Mouse (Mus musculus) midbrain, embryonic 15.5 days (tissue): Measurements from ENCODE around the gene Cc2d1a. TPM values are rescaled to one million over a fixed set of nuclear protein-coding genes. Genes with fewer than 3 reads are reported as not detected.

Experiments used
- ATAC-seq: fragments of 200-750 bp; cut with Nextera tagmentation; replicated peaks from 2 replicates; pipeline ENCODE4 v1.8.0; 2017; ENCODE audit warnings: moderate TSS enrichment
- H3K27ac ChIP-seq: fragments of 300-500 bp; sonication (generic); 2 replicates; pipeline ENCODE4 v1.5.1; 2015; ENCODE audit warnings: mild to moderate bottlenecking, inconsistent platforms
- H3K27me3 ChIP-seq: fragments of 300-500 bp; sonication (generic); replicated peaks from 2 replicates; pipeline ENCODE4 v1.6.1; 2015; ENCODE audit warnings: inconsistent platforms
- H3K36me3 ChIP-seq: fragments of 300-500 bp; sonication (generic); replicated peaks from 2 replicates; pipeline ENCODE4 v1.6.1; 2015; ENCODE audit warnings: inconsistent platforms
- H3K4me1 ChIP-seq: fragments of 300-500 bp; sonication (generic); 2 replicates; pipeline ENCODE4 v1.6.1; 2015; ENCODE audit warnings: inconsistent platforms
- H3K4me2 ChIP-seq: fragments of 300-500 bp; sonication (generic); 2 replicates; pipeline ENCODE4 v1.6.1; 2015; ENCODE audit warnings: inconsistent platforms, mild to moderate bottlenecking, moderate library complexity
- H3K4me3 ChIP-seq: fragments of 300-500 bp; sonication (generic); 2 replicates; pipeline ENCODE4 v1.5.1; 2015; ENCODE audit warnings: mild to moderate bottlenecking, inconsistent platforms
- H3K9ac ChIP-seq: fragments of 300-500 bp; sonication (generic); 2 replicates; pipeline ENCODE4 v1.6.1; 2015; ENCODE audit warnings: mild to moderate bottlenecking, inconsistent platforms
- H3K9me3 ChIP-seq: fragments of 300-500 bp; sonication (generic); 2 replicates; pipeline ENCODE4 v1.6.1; 2016; ENCODE audit warnings: inconsistent platforms
- WGBS: fragments of 180-500 bp; shearing (Covaris S2); methylation state at CpG from one replicate; pipeline ENCODE4 v1.1.7; 2015; ENCODE audit warnings: mixed read lengths; 5-methylcytosine and 5-hydroxymethylcytosine counted together
- polyA plus RNA-seq: library from polyadenylated mRNA; unstranded; fragments of >200 nt; fragmentation: Nextera tagmentation; extraction: Ambion mirVana; gene quantifications from 2 replicates; pipeline ENCODE4 v1.2.1, GENCODE M21; 2015

Cc2d1a gene
- polyA plus RNA-seq, 1 experiment from 2014 or later = 53.3 TPM

DNA sequence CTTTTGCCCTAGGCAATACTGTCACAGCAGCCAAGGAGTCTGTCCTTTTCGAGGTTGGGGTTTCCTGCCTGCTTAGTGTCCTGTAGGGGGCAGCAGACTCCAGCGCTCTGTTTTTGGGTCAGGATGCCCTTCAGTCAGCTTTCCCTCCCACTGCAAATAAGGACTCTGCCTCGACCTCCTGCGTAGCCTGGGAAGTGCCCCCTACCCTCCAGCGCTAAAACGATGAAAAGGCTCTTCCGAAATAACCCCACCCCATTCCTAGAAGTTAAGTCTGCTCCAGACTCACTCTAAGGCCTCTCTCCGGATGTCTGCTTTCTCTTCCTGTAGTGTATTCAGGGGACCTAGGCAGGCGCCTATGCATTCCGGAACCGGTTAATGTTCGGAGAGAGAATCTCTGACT lies 38.8 kb upstream of the Cc2d1a start:
- Histone ChIP-seq H3K9ac (no peak overlapping the region; the same call in 1 of the 2 replicates), H3K4me1 (peaks cover 35% of the 10 kb centered on the region), H3K27me3 (0 out of 2 replicates have a peak, but pooled peaks cover 5% of the 10 kb centered on the region), H3K9me3 (no peaks in the 10 kb centered on the region), H3K4me3 (peak overlapping the region; percentile 10), H3K27ac (no peak overlapping the region), H3K4me2 (peak overlapping the region; percentile 47), H3K36me3 (no peaks in the 10 kb centered on the region)
- 0 out of 2 replicates have a peak, but pooled peaks have one; percentile 6 for ATAC-seq
- under 1% methylated on average over 12 of the region's 12 CpGs for WGBS

DNA sequence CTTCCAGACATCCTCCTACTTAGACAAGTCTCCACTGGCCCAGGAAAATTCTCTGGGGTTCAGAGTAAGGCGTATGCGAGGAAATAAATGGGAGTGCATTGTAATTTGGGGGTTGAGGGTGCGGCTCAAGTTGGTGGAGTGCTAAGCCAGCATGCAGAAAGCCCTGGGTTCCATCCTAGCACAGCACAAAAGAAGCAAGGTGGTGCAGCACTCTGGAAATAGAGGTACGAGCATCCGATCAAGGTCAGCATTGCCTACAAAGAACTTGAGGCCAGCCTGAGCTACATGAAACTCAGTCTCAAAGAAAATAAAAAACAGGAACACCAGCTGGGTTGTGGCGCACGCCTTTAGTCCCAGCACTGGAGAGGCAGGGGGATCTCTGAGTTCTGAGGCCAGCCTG lies 37.4 kb upstream of the Cc2d1a start, which contains the start of gene Nanos3:
TSS of gene Nanos3 (minus strand) at position 101 of the 400 bp plus-strand sequence.
- Histone ChIP-seq H3K36me3 (no peaks in the 10 kb centered on the region), H3K4me3 (peak within 1 kb of the TSS; percentile 83), H3K27me3 (0 out of 2 replicates have a peak, but pooled peaks cover 5% of the 10 kb centered on the region), H3K27ac (peak within 1 kb of the TSS; percentile 92), H3K4me1 (peaks cover 50% of the 10 kb centered on the region), H3K4me2 (peak within 1 kb of the TSS; percentile 79), H3K9ac (peak within 1 kb of the TSS; percentile 94), H3K9me3 (no peaks in the 10 kb centered on the region)
- WGBS = 94% methylated on average over 7 of the region's 7 CpGs
- ATAC-seq = no peak

DNA sequence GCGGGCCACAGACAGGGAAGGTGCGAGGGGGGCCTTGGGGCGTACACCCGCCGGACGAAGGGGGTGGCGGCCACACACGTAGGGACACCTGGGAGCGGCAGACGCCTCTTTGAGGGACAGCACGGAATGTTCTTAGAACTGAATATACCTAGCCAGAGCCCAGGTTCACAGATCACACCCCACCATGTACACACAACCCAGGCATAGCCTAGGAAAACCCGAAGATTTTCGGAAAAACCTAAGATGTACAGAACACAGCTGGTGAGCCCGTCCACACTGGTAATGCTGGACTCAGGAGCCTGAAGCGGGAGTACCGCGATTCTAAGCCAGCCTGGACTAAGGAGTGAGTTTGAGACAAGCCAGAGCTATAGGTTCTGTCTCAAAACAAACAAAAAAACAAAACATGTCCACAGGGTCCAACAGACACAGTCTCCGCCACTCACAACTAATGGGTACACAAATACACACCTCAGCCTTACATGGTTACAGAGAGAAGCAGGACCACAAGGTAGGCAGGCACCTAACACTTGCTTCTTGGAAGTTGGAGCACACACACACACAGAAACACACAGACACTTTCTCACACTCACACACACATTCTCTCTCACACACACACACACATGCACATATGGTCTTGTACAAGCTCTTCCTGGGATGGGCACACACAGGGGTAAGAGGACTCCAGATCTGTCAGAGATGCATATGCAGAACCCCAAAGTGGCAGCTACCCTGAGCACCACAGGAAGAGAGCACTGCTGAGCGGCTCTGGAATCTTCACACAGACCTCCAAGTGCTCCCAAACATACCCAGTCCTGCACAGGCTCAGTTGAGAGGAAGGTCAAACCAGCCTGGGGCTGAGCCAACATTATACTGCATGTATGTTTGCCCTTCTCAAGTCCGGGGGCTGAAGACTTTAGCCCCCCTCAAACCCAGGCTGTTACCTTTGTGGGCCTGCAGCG lies 36.6 kb upstream of the Cc2d1a start:
- peak overlapping the region; percentile 92 for H3K27ac ChIP-seq
- peak; percentile 27 for ATAC-seq
- H3K36me3 ChIP-seq = no peaks in the 10 kb centered on the region
- H3K27me3 ChIP-seq = 0 out of 2 replicates have a peak, but pooled peaks cover 5% of the 10 kb centered on the region
- H3K9me3 ChIP-seq = no peaks in the 10 kb centered on the region
- H3K4me3 ChIP-seq = peak overlapping the region; percentile 83
- peaks cover 57% of the 10 kb centered on the region for H3K4me1 ChIP-seq
- WGBS = 15% methylated on average over 21 of the region's 21 CpGs
- peak overlapping the region; percentile 94 for H3K9ac ChIP-seq
- peak overlapping the region; percentile 79 for H3K4me2 ChIP-seq

DNA sequence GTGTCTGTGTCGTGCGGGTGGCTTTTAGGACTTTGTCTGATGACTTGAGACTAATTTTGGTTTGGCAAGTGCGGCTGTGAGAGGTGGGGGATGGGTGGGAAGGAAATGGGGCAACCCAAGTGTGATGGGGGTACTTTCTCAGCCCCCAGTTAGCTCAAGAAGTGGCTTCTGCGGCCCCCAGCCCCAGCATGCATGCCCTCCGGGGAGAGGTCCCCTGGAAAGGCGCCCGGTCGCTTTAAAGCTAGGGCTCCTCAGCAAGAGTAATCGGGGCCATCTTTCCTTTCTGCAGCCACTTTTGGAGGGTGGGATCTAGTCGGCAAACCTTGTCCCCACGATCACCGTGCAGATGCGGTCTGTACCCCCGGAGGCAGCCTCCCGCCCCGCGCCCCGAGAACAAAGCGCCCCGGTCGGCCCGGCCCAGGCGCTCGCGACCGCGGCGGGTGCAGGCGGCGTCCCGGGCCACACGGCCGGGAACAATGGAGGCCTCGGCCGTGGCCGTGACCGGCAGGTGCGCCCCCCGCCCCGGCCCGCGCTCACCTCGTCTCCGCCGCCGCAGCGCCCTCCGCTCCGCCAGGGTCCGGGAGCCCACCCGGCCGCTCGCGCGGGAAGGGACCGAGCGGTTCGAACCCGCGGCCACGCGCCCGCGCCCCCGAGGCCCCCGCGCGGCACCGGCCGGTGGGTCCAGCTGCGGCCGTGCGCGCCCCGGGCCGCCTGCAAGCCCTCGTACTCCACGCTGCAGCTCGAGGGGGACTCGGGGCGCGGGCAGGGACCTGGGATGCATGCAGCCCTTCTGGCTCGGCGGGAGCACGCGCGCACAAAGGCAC lies 35.7 kb upstream of the Cc2d1a start:
- WGBS = under 1% methylated on average over 74 of the region's 87 CpGs
- peak overlapping the region; percentile 79 for H3K4me2 ChIP-seq
- H3K4me3 ChIP-seq = peak overlapping the region; percentile 83
- peak overlapping the region; percentile 92 for H3K27ac ChIP-seq
- H3K27me3 ChIP-seq = 0 out of 2 replicates have a peak, but pooled peaks cover 5% of the 10 kb centered on the region
- no peaks in the 10 kb centered on the region for H3K9me3 ChIP-seq
- ATAC-seq = peak; percentile 53
- H3K4me1 ChIP-seq = peaks cover 66% of the 10 kb centered on the region
- no peaks in the 10 kb centered on the region for H3K36me3 ChIP-seq
- peak overlapping the region; percentile 94 for H3K9ac ChIP-seq

DNA sequence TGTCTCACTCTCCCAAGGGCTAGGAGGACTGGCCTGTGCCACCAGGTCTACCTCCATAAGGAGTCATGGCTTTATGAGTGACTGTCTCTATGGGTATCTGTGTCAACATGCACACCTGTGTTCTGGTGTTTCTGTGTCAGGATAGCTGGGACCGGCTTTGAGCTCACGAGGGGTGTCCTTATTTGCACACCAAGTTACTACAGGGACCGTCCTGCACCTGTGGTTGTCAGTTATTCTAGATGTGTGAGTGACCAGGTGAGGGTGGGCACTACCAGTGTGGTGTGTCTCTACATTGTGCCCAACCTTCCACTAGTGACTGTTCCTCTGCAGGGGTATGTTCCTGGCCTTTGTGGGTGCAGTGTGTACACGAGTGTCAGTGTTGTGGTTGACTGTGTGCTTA lies 35.1 kb upstream of the Cc2d1a start:
- Histone ChIP-seq H3K27me3 (0 out of 2 replicates have a peak, but pooled peaks cover 4% of the 10 kb centered on the region), H3K36me3 (no peaks in the 10 kb centered on the region), H3K4me1 (peaks cover 67% of the 10 kb centered on the region), H3K4me2 (peak overlapping the region; percentile 79), H3K9me3 (no peaks in the 10 kb centered on the region), H3K4me3 (peak overlapping the region; percentile 83), H3K27ac (peak overlapping the region; percentile 92), H3K9ac (peak overlapping the region; percentile 94)
- WGBS = 47% methylated on average over 4 of the region's 4 CpGs
- ATAC-seq = 0 out of 2 replicates have a peak, but pooled peaks have one; percentile 9

DNA sequence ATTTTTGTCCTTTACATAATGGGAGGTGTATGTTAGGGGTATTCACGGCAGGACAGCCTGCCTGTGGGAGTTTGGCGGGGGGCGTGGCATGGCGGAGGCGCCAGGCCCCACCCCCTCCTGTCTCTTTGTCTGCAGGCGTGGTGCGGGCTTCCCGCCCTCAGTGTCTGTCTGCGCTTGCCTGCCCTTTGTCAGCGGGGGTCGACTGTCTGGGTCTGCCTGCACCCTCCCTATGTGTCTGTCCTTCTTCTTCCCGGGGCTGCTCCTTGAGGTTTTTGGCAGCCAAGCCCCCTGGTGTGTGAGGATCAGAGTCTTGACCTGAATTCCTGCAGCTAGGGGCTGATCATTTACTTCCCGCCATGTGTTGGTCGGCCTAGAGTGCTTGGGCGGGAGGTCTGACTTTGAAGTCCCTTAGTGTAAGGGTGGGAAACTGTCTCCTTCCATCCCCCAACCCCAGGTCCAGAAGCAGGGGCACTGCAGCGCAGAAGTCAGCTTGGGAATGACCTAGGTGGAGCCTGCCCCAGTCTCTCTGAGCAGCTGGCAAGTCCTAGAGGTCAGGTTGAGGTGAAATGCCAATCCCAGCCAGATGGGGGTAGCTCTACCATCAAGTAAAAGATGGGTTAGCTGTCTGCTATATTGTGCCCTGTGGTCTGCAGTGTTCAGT lies 32.9 kb upstream of the Cc2d1a start:
- no peaks in the 10 kb centered on the region for H3K36me3 ChIP-seq
- peak overlapping the region; percentile 29 for H3K4me3 ChIP-seq
- peak overlapping the region; percentile 45 for H3K9ac ChIP-seq
- H3K4me2 ChIP-seq = peak overlapping the region; percentile 79
- H3K4me1 ChIP-seq = peaks cover 58% of the 10 kb centered on the region
- no peaks in the 10 kb centered on the region for H3K9me3 ChIP-seq
- peak overlapping the region; percentile 81 for H3K27ac ChIP-seq
- WGBS = under 1% methylated on average over 16 of the region's 16 CpGs
- ATAC-seq = peak; percentile 44; the same call in 1 of the 2 replicates
- H3K27me3 ChIP-seq = no peaks in the 10 kb centered on the region

DNA sequence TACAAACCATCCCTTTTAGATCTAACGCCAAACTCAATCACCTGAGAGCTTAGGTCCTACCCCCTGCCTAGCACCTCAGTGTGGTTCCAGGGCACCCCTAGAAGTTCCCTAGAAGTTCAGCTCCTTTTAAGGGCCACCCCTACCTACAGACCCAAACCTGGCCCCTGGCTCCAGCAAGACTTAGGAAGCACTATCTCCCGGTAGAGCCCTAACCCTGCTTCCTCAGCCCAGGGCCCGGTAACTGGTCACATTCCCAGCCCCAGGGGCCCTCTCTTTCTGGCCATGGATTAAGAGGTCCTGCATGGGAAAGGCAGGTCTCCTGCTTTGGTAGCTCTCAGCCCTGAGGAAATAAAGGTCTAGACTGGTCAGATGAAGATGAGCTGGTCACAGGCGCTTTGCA lies 32.2 kb upstream of the Cc2d1a start:
- Histone ChIP-seq H3K36me3 (0 out of 2 replicates have a peak, but pooled peaks cover 2% of the 10 kb centered on the region), H3K27me3 (no peaks in the 10 kb centered on the region), H3K4me3 (peak overlapping the region; percentile 29), H3K27ac (peak overlapping the region; percentile 81), H3K4me1 (peaks cover 57% of the 10 kb centered on the region), H3K9ac (peak overlapping the region; percentile 45), H3K4me2 (peak overlapping the region; percentile 79), H3K9me3 (no peaks in the 10 kb centered on the region)
- 0 out of 2 replicates have a peak, but pooled peaks have one; percentile 0 for ATAC-seq
- 2% methylated on average over 4 of the region's 4 CpGs for WGBS

DNA sequence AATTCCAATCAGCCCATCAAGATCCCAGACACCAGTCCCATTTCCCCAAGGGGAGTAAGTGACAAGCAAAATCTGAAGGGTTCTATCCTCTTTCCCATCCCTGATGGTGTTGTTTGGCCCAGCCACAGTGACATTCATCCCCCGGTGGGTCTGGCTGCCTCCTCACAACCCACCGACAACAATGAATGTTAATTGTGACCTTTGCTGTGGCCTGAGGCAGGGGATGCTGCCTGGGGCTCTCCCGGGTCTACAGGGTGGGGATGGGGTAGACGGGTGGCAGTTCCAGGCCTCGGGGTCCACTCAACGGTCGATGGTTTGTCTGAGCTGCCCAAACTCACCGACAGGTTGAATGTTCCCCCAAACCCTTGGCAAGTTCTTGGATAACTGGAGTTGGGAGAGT lies 30.9 kb upstream of the Cc2d1a start:
- Histone ChIP-seq H3K9ac (no peak overlapping the region), H3K36me3 (peaks cover 4% of the 10 kb centered on the region; the same call in 1 of the 2 replicates), H3K4me1 (peaks cover 48% of the 10 kb centered on the region), H3K4me2 (peak overlapping the region; percentile 3; the same call in 1 of the 2 replicates), H3K27me3 (no peaks in the 10 kb centered on the region), H3K9me3 (no peaks in the 10 kb centered on the region), H3K27ac (no peak overlapping the region), H3K4me3 (no peak overlapping the region)
- ATAC-seq = no peak
- WGBS = 77% methylated on average over 8 of the region's 8 CpGs

DNA sequence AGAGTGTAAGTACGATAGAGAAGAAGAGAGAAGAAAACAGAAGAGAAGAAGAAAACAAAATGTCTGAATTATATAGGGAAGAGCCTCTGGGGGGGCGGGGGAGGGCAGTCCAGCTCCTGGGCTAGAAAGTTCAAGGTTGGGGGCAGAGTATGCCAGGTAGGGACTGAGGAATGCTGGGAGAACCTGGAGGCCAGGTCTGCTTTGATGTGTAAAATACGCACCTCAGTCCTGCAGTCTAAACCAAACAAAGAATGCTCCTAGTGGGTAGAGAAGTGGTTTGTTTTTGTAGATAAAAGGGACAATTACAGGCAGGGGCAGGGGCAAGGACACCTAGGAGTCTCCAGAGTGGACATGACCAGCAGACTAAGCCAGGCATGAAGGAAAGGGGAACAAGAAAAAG lies 29.7 kb upstream of the Cc2d1a start:
- no peak for ATAC-seq
- Histone ChIP-seq H3K36me3 (peaks cover 13% of the 10 kb centered on the region), H3K4me3 (no peak overlapping the region), H3K27ac (no peak overlapping the region), H3K4me1 (peaks cover 41% of the 10 kb centered on the region), H3K4me2 (no peak overlapping the region), H3K27me3 (no peaks in the 10 kb centered on the region), H3K9me3 (no peaks in the 10 kb centered on the region), H3K9ac (no peak overlapping the region)
- WGBS = 96% methylated on average over 3 of the region's 3 CpGs

DNA sequence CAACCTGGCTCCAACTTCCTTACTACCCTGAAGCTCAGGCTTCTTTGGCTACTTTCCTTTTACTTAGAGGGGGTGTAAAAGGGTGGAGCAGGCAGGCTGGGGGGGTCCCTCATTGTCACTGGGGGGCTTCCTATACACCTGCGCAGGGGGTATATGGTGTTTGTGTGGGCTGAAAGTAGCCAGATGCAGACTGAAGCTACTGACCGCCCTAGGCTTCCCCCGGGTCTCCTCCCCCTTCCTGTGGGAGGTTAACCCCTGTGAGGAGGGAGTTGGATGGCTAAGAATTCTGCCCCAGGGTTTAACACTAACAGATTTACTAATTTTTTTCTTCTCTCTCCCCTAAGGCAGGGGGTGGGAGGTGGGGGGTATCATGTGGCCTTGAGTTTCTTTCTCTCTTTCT lies 28.8 kb upstream of the Cc2d1a start:
- WGBS = 48% methylated on average over 3 of the region's 3 CpGs
- Histone ChIP-seq H3K4me3 (no peak overlapping the region), H3K9ac (no peak overlapping the region), H3K9me3 (no peaks in the 10 kb centered on the region), H3K27ac (no peak overlapping the region), H3K4me2 (no peak overlapping the region), H3K27me3 (no peaks in the 10 kb centered on the region), H3K4me1 (peaks cover 32% of the 10 kb centered on the region), H3K36me3 (peaks cover 21% of the 10 kb centered on the region)
- ATAC-seq = no peak

DNA sequence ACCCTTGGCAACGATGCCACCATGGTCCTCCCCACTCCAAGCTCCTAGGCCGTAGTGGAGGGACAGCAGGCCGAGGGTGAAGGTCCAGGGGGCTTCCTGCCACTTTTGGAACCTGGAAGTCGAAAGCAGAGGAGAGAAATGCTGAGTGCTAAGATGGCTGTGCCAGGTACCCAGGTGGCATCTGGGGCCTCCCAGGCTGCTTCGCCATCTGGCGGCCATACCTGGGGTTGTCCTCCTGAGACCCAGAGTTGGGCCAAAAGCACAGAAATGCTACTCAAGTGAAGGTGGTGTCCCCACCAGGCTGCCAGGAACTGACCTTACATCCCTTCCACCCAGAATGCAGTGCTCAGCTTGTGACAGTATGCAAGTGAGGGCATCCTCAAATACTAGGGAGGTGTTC lies 26.1 kb upstream of the Cc2d1a start:
- no peak overlapping the region for H3K4me3 ChIP-seq
- no peak overlapping the region for H3K9ac ChIP-seq
- H3K27me3 ChIP-seq = no peaks in the 10 kb centered on the region
- peaks cover 5% of the 10 kb centered on the region for H3K4me1 ChIP-seq
- ATAC-seq = no peak
- H3K36me3 ChIP-seq = peaks cover 25% of the 10 kb centered on the region
- H3K9me3 ChIP-seq = no peaks in the 10 kb centered on the region
- 85% methylated on average over 6 of the region's 6 CpGs for WGBS
- no peak overlapping the region for H3K4me2 ChIP-seq
- H3K27ac ChIP-seq = no peak overlapping the region
